Mouse (Mus musculus) liver, embryonic 14 days (tissue): ENCODE measurements around the gene Snrpa1. TPM values are rescaled to one million over a fixed set of nuclear protein-coding genes. Genes with fewer than 3 reads are reported as not detected.

Experiments used
- polyA plus RNA-seq: library from polyadenylated mRNA; depleted of rRNA; stranded (reverse); fragments of >200 nt; gene quantifications from 2 replicates; pipeline ENCODE4 v1.2.3, GENCODE M21; 2012; rRNA removed

The Snrpa1 gene
- 46.5 and 48.1 TPM in 2 replicates for polyA plus RNA-seq

DNA sequence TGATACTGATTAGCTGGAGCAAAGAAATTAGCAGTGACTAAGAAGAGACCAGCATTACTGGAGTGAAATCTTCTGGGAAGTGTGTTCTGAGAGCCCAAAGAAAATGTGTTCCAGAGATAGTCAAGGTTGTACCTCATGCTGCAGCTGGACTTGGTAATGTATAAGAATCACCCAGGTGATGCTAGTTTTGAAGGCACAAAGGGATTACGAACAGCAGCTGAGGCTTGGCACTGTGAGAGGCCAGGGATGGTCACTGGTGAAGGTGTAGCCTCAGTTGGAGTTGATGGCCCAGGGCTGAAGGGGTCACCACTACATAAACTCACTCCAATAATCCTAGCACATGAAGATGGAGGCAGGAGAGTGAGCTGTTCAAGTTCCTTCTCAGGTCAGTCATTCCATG is at the start of gene Snrpa1:
TSS of gene Snrpa1 (plus strand) at position 301 of the 400 bp plus-strand sequence.

DNA sequence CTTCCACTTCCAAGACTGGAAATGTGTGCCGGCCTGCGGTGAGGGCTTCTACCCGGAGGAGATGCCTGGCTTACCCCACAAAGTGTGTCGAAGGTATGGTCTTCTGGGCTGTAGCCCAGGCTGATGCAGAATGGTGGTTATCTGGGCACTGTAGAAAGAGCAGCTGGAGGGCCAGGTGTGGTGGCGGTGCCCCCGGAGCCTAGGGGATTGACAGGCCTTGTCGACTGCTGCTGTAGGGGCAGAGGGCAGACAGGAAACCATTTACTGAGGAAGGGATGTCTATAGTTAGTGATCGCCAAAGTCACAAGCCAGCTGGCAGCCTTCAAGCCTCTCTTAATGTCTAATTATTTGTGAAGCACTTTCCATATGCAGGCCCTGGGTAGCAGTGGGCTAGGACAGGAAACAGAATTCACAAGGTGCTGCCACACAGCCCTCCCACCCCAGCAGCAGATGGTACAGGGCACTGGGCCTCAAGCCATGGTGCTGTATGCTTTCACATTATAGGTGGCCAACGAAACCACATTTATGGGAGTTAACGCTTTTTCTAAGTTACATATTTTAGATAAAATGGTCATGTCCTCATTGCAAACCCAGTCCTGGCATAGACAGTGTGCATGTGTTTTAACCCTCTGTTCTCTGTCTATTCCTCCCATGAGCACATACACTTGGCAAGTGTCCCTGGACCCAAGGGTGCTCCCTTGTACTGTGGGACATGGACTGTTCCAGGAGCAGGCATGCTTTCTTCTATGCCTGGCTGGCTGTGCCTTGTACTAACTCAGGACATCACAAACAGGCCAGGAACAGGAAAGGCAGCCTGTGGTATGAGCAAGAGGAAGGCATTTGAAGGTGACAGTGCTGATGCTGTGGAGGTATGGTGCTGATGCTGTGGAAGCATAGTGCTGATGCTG is 15.0 kb upstream of the Snrpa1 start, which contains the start of gene Gm45213:
TSS of gene Gm45213 (plus strand) at position 51 of the 908 bp plus-strand sequence.

DNA sequence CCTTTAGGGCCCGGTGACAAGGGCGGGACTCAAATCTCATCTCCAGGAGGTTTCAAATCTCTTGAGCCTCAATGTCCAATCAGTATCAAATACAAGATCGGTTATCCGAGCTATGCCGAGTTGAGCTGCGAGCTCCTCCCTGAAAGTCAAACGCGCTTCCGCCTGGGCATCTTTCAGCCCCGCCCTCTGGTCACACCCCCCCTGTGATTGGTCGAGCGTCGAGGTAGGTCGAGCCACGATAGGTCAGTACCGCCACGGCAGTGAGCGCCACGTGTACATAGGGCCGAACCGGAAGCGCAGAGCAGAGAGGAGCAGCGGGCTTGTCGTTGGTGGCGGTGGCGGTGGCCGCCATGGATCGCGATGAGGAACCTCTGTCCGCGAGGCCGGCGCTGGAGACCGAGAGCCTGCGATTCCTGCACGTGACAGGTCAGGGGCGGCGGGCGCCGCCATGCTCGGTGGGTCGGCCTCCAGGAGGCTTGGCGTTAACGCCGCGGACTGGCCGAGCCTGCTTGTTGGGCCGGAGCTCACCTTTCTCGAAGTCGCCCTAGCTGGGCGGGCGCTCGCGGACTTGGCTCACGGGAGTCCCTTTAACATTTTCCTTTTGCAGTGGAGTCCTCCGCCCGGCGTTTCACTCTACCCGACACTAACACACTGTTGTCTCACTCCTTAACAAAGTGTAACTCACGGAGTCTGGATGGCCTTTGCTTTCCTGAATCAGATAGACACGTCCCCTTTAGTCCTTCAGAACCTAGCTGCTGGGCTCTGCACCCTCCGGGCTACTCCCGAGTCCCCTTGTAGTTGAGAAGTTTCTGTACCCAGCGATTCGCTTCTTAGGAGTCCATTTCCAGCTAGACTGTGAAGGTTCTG is 20.8 kb downstream of the Snrpa1 start, which contains the start of gene Selenos:
TSS of gene Selenos (plus strand) at position 286 of the 867 bp plus-strand sequence.

DNA sequence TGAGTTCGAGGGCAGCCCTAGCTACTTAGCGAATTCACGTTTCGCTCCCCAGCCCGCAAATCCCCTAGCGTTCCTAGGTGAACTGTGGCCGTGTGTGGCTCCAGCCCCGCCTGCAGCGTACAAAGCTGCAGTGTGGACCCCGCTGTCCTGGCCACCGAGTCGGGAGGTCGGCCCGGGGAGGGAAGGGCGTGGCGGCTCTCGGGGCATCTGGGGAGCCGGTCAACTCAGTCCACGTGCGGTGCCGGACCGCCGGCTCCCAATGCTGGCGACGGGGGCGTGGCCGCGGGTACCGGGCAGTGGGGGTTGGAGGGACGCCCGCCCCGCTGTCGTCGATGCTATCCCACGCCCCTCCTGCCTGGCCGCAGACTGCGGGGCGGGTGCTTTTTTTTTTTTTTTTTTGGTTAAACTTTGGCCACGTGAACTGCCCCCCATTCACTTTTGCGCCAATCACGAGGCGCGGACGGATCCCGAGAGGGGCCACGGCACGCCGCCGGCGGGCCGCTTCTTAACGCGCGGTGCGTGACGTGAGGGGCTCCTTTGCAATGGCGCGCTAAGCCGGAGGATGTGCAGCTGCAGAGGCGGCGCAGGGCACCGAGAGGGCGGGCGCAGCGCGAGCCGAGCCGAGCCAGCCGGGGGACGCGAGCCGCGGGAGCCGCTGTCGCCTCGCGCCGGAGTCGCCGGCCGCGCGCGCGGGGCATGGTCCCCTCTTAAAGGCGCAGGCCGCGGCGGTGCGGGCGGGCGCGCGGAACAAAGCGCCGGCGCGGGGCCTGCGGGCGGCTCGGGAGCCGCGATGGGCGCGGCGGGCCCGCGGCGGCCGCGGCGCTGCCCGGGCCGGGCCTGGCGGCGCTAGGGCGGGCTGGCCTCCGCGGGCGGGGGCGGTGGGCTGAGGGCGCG is 50.4 kb downstream of the Snrpa1 start, which contains the start of gene Chsy1:
TSS of gene Chsy1 (plus strand) at position 555 of the 894 bp plus-strand sequence.

Other genes with a start within 250 kb of the Snrpa1 start
- 1.3 and 1.4 TPM in 2 replicates for gene Pcsk6, start 197.3 kb upstream of the Snrpa1 start, polyA plus RNA-seq
- gene Gm45213, start 15.4 kb upstream of the Snrpa1 start, polyA plus RNA-seq, result not detected in 2 replicates
- 41.6 and 45.1 TPM in 2 replicates for gene Selenos, start 20.6 kb downstream of the Snrpa1 start, polyA plus RNA-seq
- 8.4 and 8.9 TPM in 2 replicates for gene Chsy1, start 50.5 kb downstream of the Snrpa1 start, polyA plus RNA-seq